Mouse (Mus musculus) cerebellum, postnatal 4 days (tissue): ENCODE measurements around the gene Nup35.
A peak's percentile ranks its signal among the peaks of the same experiment; 100 is the strongest.

Experiments used
- DNase-seq, 2 experiments: peaks; one replicate each; pipeline ENCODE4 v3.0.0; 2022; ENCODE audit warnings: low spot score in 2 of 2, mixed read lengths in 1 of 2

Gene Nup35

DNA sequence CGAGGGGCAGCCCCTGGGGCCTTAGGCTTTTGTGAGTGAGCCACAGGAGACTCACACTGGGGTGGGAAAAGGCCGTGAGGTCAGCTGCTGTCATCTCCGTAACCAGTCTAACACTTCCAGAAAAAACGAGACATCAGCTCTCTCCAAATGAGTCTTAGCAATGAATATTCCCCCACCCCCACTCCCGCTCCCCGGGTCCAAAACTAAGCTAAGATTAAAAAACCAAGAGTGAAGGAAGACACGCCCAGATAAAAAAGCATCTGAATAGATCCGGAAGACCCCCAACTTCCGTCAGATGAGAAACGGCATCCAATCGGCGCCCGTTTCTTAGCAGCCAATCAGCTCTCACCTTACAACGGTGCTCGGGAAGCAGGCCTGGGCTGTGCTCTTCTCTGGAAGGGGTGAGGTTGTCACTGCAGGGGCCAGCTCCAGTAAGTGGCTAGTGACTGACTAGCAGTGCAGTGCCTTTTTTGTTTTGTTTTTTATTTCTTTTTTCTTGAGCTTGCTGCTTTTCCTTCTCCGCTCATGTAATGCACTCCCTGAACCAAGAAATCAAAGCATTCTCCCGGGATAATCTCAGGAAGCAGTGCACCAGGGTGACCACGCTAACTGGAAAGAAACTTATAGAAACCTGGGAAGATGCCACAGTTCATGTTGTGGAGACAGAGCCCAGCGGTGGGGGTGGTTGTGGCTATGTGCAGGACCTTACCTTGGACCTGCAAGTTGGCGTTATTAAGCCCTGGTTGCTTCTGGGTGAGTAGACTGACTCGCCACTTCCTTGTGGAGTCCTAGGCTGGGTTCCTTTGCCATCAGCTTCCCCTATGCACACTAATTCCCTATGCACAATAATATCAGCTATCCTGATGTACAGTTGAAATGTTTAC, at the start of gene Nup35, which contains the start of gene Dusp19:
TSS of gene Nup35 (plus strand) at position 383 of the 884 bp plus-strand sequence.
TSS of gene Dusp19 (plus strand) at position 192 of the 884 bp plus-strand sequence.
- DNase-seq = peak; percentile 91 to 97

DNA sequence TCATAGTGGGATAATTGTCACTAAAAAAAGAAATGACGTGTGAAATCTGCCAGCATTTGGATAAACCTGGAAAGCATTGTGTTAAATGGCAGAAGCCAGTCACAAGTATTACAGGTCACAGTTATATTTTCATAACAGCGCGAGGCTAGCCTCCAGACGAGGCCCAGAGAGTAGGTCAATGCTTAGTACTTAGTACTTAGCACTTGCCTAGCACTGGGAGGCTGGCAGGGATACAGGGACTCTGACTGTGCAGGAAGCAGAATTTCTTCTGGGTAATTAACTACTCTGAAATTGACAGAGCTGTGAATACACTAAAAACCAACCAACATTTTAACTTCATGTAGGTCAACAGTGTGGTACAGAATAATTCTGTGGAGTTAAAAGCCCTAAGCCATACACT, 49.6 kb upstream of the Nup35 start:
- DNase-seq = no peak

GRCm38 (mm10) chr2:80570656-80571055, 46.4 kb upstream of the Nup35 start:
- no peak for DNase-seq

DNA sequence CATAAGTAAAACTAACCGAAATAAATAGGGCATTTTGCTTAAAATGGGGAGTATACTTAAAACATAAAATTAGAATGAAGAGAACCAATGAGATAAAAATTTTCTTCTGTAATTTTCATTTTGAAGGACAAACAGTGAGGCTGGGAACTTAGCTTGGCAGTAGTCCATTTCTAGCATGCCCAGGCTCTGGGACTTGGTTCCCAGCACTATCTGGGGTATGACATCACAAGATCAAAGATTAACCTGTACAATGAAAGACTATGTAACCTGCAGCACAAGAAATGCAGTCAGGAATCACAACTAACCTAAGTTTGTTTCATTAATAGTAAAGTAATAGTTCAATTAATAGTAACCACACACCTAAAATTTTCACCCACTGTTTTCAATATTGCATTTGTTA, 39.8 kb upstream of the Nup35 start:
- no peak for DNase-seq

- DNase-seq = no peak
Measured at GRCm38 (mm10) chr2:80579253-80579891, 37.7 kb upstream of the Nup35 start.

GRCm38 (mm10) chr2:80580311-80580961, 36.6 kb upstream of the Nup35 start:
- no peak for DNase-seq

DNA sequence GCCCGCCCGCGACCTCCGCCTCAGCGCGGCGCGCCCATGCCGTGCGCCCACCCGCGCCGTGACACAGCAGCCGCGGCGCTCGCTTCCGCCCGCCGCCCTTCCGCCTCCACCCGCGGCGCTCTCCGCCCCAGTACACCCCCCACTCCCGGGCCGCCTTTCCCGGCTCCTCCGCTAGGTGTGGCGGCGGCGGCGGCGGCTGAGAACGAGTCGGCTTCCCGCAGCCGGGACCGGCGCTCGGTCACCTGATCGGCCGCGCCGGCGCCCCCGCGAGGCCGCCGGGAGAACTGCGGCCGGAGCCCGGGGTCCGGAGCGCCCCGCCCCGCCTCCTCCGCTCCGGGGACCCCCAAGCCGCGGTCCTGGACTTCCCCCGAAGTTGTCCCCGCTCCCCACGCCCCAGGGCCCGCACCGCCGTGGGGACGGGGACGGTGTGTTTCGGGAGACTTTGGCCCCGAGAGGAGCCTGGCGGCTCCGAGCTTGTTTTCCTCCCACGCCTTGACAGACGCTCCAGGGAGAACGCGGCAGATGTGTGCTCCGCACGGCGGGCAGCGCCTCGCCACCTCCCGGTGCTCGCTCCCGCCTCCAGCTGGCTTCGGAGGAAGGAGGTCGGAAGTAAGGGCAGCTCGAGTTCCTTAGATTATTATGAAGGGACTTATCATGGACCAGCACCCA, 35.9 kb upstream of the Nup35 start, which contains the start of gene Nckap1:
TSS of gene Nckap1 (minus strand) at position 338 of the 669 bp plus-strand sequence.
- peak; percentile 73 to 94 for DNase-seq

GRCm38 (mm10) chr2:80582356-80582755, 34.7 kb upstream of the Nup35 start:
- no peak for DNase-seq

DNA sequence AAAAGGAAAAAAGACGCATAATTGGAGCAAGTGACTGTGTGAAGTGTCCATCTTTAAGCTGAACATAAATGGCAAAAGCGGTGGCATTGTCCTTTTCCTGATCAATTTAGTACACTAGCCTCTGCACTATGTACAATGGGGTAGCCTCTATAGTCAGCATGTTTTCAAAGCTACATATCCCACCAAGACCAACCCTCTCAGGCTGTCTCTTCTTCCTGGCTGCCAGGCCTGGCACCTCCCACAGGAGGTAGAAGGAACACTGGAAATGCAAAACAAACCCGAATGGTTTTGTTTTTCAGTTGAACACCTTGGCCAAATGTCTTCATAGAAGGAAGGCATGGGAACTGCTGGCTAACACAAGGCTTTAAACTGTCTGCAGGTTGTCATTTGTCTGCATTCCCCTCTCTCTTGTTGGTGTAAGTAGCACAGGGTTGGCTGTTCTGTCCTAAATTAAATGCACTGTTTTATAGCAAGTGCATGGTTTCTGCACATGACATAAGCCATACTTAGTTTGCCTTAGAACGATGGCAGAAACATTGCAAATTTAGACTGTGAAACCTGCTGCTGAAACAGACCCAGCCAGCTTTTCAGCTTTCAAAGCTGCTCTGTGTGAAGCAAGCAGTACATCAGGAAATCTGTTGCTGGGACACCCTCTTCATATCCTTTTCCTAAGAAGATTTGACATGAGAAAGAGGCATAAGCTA, 22.7 kb upstream of the Nup35 start:
- DNase-seq = no peak

- DNase-seq = no peak
Measured at GRCm38 (mm10) chr2:80596960-80597359, 20.1 kb upstream of the Nup35 start.

GRCm38 (mm10) chr2:80599850-80600249, 17.2 kb upstream of the Nup35 start:
- DNase-seq = no peak

GRCm38 (mm10) chr2:80600611-80601010, 16.4 kb upstream of the Nup35 start:
- DNase-seq = no peak

DNA sequence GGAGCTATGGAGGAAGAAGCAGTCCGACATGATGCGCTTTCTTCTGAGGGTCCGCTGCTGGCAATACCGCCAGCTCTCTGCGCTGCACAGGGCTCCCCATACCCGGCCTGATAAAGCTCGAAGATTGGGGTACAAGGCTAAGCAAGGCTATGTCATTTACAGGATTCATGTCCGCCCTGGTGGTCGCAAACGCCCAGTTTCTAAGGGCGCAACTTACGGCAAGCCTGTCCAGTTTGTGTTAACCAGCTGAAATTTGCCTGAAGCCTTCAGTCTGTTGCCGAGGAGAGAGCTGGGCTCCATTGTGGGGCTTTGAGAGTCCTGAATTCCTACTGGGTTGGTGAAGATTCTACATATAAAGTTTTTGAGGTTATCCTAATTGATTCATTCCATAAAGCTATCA, 14.3 kb upstream of the Nup35 start:
- no peak for DNase-seq

DNA sequence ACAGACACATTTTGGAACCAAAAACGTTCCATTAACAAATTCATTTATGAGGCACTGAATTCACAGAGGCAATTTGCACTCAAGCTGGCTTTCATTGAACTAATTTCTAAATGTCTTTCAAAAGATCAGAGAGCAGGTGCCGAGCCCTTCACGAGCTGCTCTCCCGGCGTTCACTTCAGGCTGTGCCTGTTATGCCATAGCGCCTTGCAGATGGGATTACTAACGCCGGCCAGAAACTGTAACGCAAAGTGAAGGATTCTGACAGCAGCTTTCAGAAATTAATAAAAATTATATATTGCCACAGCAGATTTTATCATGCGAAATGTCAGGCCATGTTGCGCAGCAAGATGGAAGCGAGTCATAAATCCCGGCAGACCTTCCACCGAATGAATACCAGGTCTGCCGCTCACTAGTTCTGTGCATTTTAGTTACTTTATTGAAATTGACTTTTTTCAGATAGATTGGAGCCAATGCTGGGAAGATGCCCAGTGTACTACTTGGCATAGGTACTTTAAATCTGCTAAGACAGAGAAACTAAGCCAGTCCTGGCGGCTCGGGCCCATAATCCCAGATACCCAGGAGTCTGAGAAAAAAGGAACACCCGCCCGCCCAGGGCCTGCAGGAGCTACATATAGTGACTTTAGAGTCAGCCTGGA, 13.1 kb upstream of the Nup35 start:
- peak in 1 of 2 experiments; percentile 4 for DNase-seq

- DNase-seq = no peak
Measured at GRCm38 (mm10) chr2:80612286-80612685, 4.8 kb upstream of the Nup35 start.

GRCm38 (mm10) chr2:80612796-80613195, 4.2 kb upstream of the Nup35 start:
- DNase-seq = peak in 1 of 2 experiments; percentile 18

DNA sequence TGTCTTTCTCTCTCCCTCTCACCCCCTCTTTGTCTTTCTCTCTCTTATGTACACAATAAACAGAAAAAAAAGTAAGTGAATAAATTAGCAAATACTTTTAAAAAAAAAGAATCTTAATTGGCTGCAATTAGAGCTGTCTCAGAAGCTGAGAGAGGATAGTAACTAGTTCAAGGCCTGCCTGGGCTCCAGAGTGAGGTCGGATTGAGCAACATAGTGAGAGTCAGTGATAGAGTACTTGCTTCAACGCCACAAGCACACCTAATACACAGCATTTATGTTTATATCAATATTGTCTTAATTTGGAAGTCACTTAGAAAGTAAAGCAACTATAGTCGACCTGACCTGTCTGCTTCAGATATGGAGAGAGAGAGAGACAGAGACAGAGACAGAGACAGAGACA, 2.0 kb downstream of the Nup35 start:
- DNase-seq = no peak

DNA sequence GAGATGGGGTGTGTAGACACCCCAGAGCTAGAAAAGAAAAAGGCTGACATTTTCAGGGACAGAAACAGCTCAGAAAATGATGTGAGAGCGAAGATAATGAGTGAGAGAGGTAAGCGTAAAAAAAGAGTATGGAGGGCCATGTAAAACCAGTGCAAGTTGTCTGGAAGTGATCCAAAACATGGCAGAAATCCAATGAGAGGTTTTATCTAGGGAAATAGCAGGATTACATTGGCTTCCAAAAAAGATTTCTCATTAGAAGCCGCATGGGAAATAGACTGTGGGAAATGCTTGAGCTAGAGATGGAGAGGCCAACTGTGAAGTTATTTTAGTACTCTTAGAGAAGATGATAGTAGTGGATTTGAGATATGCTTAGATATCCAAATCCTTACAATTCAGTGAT, 4.9 kb downstream of the Nup35 start:
- no peak for DNase-seq

DNA sequence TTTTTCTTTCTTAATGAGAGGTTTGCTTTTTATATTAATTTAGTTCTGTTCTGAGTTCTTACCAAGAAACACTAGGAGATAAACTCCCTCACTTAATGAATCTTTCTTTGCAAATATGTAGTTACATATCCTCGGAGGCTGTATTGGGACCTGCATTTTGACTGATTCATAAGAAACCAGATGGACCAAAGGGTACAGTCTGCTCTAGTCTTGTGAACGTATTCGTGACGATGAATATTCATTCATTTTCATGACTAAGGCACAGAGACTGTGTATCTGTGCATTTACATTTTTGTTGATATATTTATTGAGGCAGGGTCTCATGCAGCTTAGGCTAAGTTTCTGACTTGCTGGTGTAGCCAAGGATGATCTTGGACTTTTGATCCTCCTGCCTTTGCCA, 7.5 kb downstream of the Nup35 start:
- DNase-seq = no peak

DNA sequence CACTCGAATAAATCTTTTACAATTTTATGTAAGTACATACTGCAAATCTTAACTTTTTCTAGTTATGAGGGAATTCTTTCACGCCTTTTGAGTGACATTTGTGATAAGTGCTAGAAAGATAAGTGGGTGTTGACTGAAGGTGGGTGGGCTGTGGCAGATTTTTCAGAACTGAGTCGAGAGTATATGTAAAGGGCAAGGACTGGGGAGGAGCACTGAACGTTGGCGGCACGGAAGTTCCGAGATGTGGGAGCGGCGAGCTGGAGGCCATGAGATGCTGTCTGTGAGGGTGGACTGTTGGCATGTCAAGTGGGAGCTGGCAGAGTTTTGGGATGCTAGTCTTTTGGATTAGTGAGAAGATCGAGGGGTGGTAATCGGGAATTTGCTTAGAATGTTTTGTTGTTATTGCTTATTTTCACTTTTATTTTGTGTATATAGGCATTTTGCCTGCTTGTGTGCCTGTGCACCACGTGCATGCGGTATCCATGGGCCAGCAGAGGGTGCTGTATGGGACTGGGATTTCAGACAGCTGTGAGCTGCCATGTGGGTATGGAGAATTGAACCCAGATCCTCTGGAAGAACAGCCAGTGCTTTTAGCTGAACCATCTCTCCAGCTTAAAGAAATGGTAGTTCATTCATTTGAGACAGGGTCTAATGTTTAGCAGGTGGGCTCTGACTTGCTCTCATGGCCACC, 15.4 kb downstream of the Nup35 start:
- no peak for DNase-seq
